Mouse (Mus musculus) midbrain, embryonic 11.5 days (tissue): Measurements from ENCODE around the gene 4930544D05Rik. TPM values are rescaled to one million over a fixed set of nuclear protein-coding genes. Genes with fewer than 3 reads are reported as not detected.

Source experiments
- ATAC-seq: fragments of 200-750 bp; cut with Nextera tagmentation; 2 replicates; pipeline ENCODE4 v1.8.0; 2017; ENCODE audit warnings: moderate TSS enrichment, moderate library complexity; ENCODE audit not compliant: low FRiP score
- DNase-seq: peaks from one replicate; pipeline ENCODE4 v3.0.0; 2015; ENCODE audit warnings: low spot score; ENCODE audit errors: missing footprints
- H3K27ac ChIP-seq: fragments of 300-500 bp; sonication (generic); 2 replicates; pipeline ENCODE4 v1.5.1; 2014; ENCODE audit warnings: low read depth, low read length
- H3K27me3 ChIP-seq: fragments of 300-500 bp; sonication (generic); 2 replicates; pipeline ENCODE4 v1.6.1; 2014; ENCODE audit warnings: mild to moderate bottlenecking, low read length, moderate library complexity, mixed read lengths; ENCODE audit not compliant: control insufficient read depth, insufficient read depth
- H3K36me3 ChIP-seq: fragments of 300-500 bp; sonication (generic); 2 replicates; pipeline ENCODE4 v1.6.1; 2014; ENCODE audit warnings: mild to moderate bottlenecking, low read length, moderate library complexity, mixed read lengths; ENCODE audit not compliant: control insufficient read depth, insufficient read depth
- H3K4me1 ChIP-seq: fragments of 300-500 bp; sonication (generic); 2 replicates; pipeline ENCODE4 v1.6.1; 2014; ENCODE audit warnings: low read length; ENCODE audit not compliant: control insufficient read depth, insufficient read depth
- H3K4me2 ChIP-seq: fragments of 300-500 bp; sonication (generic); 2 replicates; pipeline ENCODE4 v1.6.1; 2014; ENCODE audit warnings: mild to moderate bottlenecking, moderate library complexity
- H3K4me3 ChIP-seq: fragments of 300-500 bp; sonication (generic); 2 replicates; pipeline ENCODE4 v1.5.1; 2014; ENCODE audit warnings: low read depth, low read length
- H3K9ac ChIP-seq: fragments of 300-500 bp; sonication (generic); 2 replicates; pipeline ENCODE4 v1.6.1; 2014; ENCODE audit warnings: low read length
- H3K9me3 ChIP-seq: fragments of 300-500 bp; sonication (generic); 2 replicates; pipeline ENCODE4 v1.6.1; 2016; ENCODE audit warnings: low read length; ENCODE audit not compliant: control insufficient read depth
- WGBS: fragments of 180-500 bp; shearing (Covaris S2); extraction: QIAGEN DNeasy Blood & Tissue Kit; methylation state at CpG from one replicate; pipeline ENCODE4 v1.1.7; 2014; 5-methylcytosine and 5-hydroxymethylcytosine counted together
- polyA plus RNA-seq: library from polyadenylated mRNA; unstranded; fragments of >200 nt; fragmentation: Nextera tagmentation; extraction: Ambion mirVana; gene quantifications from 2 replicates; pipeline ENCODE4 v1.2.1, GENCODE M21; 2014

The 4930544D05Rik gene
- polyA plus RNA-seq, 1 experiment from 2014 or later: not detected

- Histone ChIP-seq H3K27ac (no peak overlapping the region), H3K4me1 (peaks cover 4% of the 10 kb centered on the region; the same call in 1 of the 2 replicates), H3K9me3 (no peaks in the 10 kb centered on the region), H3K27me3 (no peaks in the 10 kb centered on the region), H3K4me2 (no peak overlapping the region), H3K4me3 (no peak overlapping the region), H3K36me3 (no peaks in the 10 kb centered on the region; the same call in 1 of the 2 replicates), H3K9ac (no peak overlapping the region)
- DNase-seq (no peak), ATAC-seq (no peak)
- 86% methylated on average over 15 of the region's 15 CpGs for WGBS
Observed at GRCm38 (mm10) chr11:70594253-70594989, 21.2 kb upstream of the 4930544D05Rik start.

GRCm38 (mm10) chr11:70595638-70596037, 20.0 kb upstream of the 4930544D05Rik start:
- WGBS: 79% methylated on average over 2 of the region's 2 CpGs
- DNase-seq (no peak), ATAC-seq (no peak)
- no peak overlapping the region for H3K4me3 ChIP-seq
- H3K4me1 ChIP-seq: peaks cover 4% of the 10 kb centered on the region; the same call in 1 of the 2 replicates
- no peaks in the 10 kb centered on the region for H3K9me3 ChIP-seq
- H3K4me2 ChIP-seq: no peak overlapping the region
- no peaks in the 10 kb centered on the region; the same call in 1 of the 2 replicates for H3K36me3 ChIP-seq
- H3K27me3 ChIP-seq: no peaks in the 10 kb centered on the region
- H3K9ac ChIP-seq: no peak overlapping the region
- no peak overlapping the region for H3K27ac ChIP-seq

- Histone ChIP-seq H3K9me3 (no peaks in the 10 kb centered on the region), H3K9ac (no peak overlapping the region), H3K27me3 (no peaks in the 10 kb centered on the region), H3K27ac (no peak overlapping the region), H3K36me3 (no peaks in the 10 kb centered on the region; the same call in 1 of the 2 replicates), H3K4me1 (peaks cover 4% of the 10 kb centered on the region; the same call in 1 of the 2 replicates), H3K4me3 (no peak overlapping the region), H3K4me2 (no peak overlapping the region)
- peak; percentile 69 for DNase-seq
- no peak; the same call in 1 of the 2 replicates for ATAC-seq
- 40% methylated on average over 4 of the region's 4 CpGs for WGBS
Observed at GRCm38 (mm10) chr11:70596094-70596493, 19.6 kb upstream of the 4930544D05Rik start.

- Histone ChIP-seq H3K27me3 (no peaks in the 10 kb centered on the region), H3K27ac (no peak overlapping the region), H3K36me3 (peaks cover 2% of the 10 kb centered on the region), H3K9ac (no peak overlapping the region), H3K4me2 (no peak overlapping the region), H3K9me3 (no peaks in the 10 kb centered on the region), H3K4me3 (no peak overlapping the region), H3K4me1 (peaks cover 4% of the 10 kb centered on the region; the same call in 1 of the 2 replicates)
- no peak for DNase-seq
- WGBS: 91% methylated on average over 6 of the region's 6 CpGs
- no peak for ATAC-seq
Observed at GRCm38 (mm10) chr11:70597301-70597700, 18.3 kb upstream of the 4930544D05Rik start.

- no peak overlapping the region for H3K27ac ChIP-seq
- peaks cover 2% of the 10 kb centered on the region for H3K36me3 ChIP-seq
- no peak overlapping the region for H3K4me2 ChIP-seq
- no peak overlapping the region for H3K9ac ChIP-seq
- no peak overlapping the region for H3K4me3 ChIP-seq
- WGBS: 95% methylated on average over 9 of the region's 9 CpGs
- peaks cover 4% of the 10 kb centered on the region; the same call in 1 of the 2 replicates for H3K4me1 ChIP-seq
- no peaks in the 10 kb centered on the region for H3K27me3 ChIP-seq
- DNase-seq: no peak
- ATAC-seq: no peak
- H3K9me3 ChIP-seq: no peaks in the 10 kb centered on the region
Observed at GRCm38 (mm10) chr11:70598451-70598953, 17.1 kb upstream of the 4930544D05Rik start.

GRCm38 (mm10) chr11:70605024-70605566, 10.6 kb upstream of the 4930544D05Rik start:
- Histone ChIP-seq H3K4me2 (no peak overlapping the region), H3K9me3 (no peaks in the 10 kb centered on the region), H3K4me1 (no peaks in the 10 kb centered on the region), H3K4me3 (no peak overlapping the region), H3K27me3 (no peaks in the 10 kb centered on the region), H3K36me3 (peaks cover 17% of the 10 kb centered on the region), H3K27ac (no peak overlapping the region), H3K9ac (no peak overlapping the region)
- ATAC-seq: no peak
- peak; percentile 96 for DNase-seq
- 69% methylated on average over 14 of the region's 14 CpGs for WGBS

- no peaks in the 10 kb centered on the region for H3K9me3 ChIP-seq
- H3K4me2 ChIP-seq: no peak overlapping the region
- H3K4me3 ChIP-seq: no peak overlapping the region
- no peaks in the 10 kb centered on the region for H3K4me1 ChIP-seq
- no peak for ATAC-seq
- no peaks in the 10 kb centered on the region for H3K27me3 ChIP-seq
- peaks cover 17% of the 10 kb centered on the region for H3K36me3 ChIP-seq
- no peak overlapping the region for H3K27ac ChIP-seq
- H3K9ac ChIP-seq: no peak overlapping the region
- WGBS: 78% methylated on average over 12 of the region's 12 CpGs
- DNase-seq: peak; percentile 59
Observed at GRCm38 (mm10) chr11:70606717-70607116, 8.9 kb upstream of the 4930544D05Rik start.

- no peak overlapping the region for H3K9ac ChIP-seq
- H3K27me3 ChIP-seq: no peaks in the 10 kb centered on the region
- H3K4me2 ChIP-seq: no peak overlapping the region
- DNase-seq (no peak), ATAC-seq (no peak)
- H3K4me3 ChIP-seq: no peak overlapping the region
- no peak overlapping the region for H3K27ac ChIP-seq
- whole genome bisulfite sequencing: 93% methylated on average over 9 of the region's 9 CpGs
- no peaks in the 10 kb centered on the region for H3K4me1 ChIP-seq
- H3K36me3 ChIP-seq: peaks cover 17% of the 10 kb centered on the region
- no peaks in the 10 kb centered on the region for H3K9me3 ChIP-seq
Observed at GRCm38 (mm10) chr11:70607611-70608010, 8.0 kb upstream of the 4930544D05Rik start.

- no peak overlapping the region for H3K4me3 ChIP-seq
- no peak for ATAC-seq
- H3K4me2 ChIP-seq: no peak overlapping the region
- peak; percentile 70 for DNase-seq
- no peaks in the 10 kb centered on the region for H3K9me3 ChIP-seq
- H3K9ac ChIP-seq: no peak overlapping the region
- H3K4me1 ChIP-seq: no peaks in the 10 kb centered on the region
- 86% methylated on average over 26 of the region's 26 CpGs for WGBS
- peaks cover 17% of the 10 kb centered on the region for H3K36me3 ChIP-seq
- H3K27ac ChIP-seq: no peak overlapping the region
- H3K27me3 ChIP-seq: no peaks in the 10 kb centered on the region
Observed at GRCm38 (mm10) chr11:70608381-70609066, 7.1 kb upstream of the 4930544D05Rik start.
